Mouse (Mus musculus) cerebellum, postnatal 14 days (tissue): Measurements from ENCODE around the gene Krtap26-1.

Experiments
- DNase-seq, 2 experiments: peaks; one replicate each; pipeline ENCODE4 v3.0.0; 2021; ENCODE audit warnings: mixed read lengths in 2 of 2

Gene Krtap26-1

GRCm38 (mm10) chr16:88647358-88647846, at the start of gene Krtap26-1:
Krtap26-1 (minus strand) TSS chr16:88647796.
- no peak for DNase-seq

GRCm38 (mm10) chr16:88696256-88696655, 48.7 kb upstream of the Krtap26-1 start:
- DNase-seq, result no peak

- no peak for DNase-seq
Observed at GRCm38 (mm10) chr16:88681282-88681681, 33.7 kb upstream of the Krtap26-1 start.

- peak; percentile 45 for DNase-seq
Observed at GRCm38 (mm10) chr16:88679099-88679498, 31.5 kb upstream of the Krtap26-1 start.

GRCm38 (mm10) chr16:88671571-88671970, 24.0 kb upstream of the Krtap26-1 start, which contains the start of gene Krtap27-1:
Krtap27-1 (minus strand) TSS chr16:88671671.
- DNase-seq, result no peak

GRCm38 (mm10) chr16:88657426-88657825, 9.8 kb upstream of the Krtap26-1 start:
- DNase-seq, result peak; percentile 30 to 32

GRCm38 (mm10) chr16:88651952-88652351, 4.4 kb upstream of the Krtap26-1 start:
- no peak for DNase-seq

- no peak for DNase-seq
Observed at GRCm38 (mm10) chr16:88651082-88651481, 3.5 kb upstream of the Krtap26-1 start.

- no peak for DNase-seq
Observed at GRCm38 (mm10) chr16:88646366-88647111, 1.1 kb downstream of the Krtap26-1 start.

- DNase-seq, result no peak
Observed at GRCm38 (mm10) chr16:88640053-88640452, 7.5 kb downstream of the Krtap26-1 start.

- peak; percentile 29 to 39 for DNase-seq
Observed at GRCm38 (mm10) chr16:88635142-88635541, 12.5 kb downstream of the Krtap26-1 start.

GRCm38 (mm10) chr16:88631474-88631873, 16.1 kb downstream of the Krtap26-1 start:
- no peak for DNase-seq

- no peak for DNase-seq
Observed at GRCm38 (mm10) chr16:88627566-88627965, 20.0 kb downstream of the Krtap26-1 start, which contains the start of gene 2310079G19Rik. 2310079G19Rik (minus strand) TSS chr16:88627666.

- DNase-seq, result no peak
Observed at GRCm38 (mm10) chr16:88612712-88613111, 34.9 kb downstream of the Krtap26-1 start.

- peak in 1 of 2 experiments; percentile 6 for DNase-seq
Observed at GRCm38 (mm10) chr16:88611922-88612321, 35.7 kb downstream of the Krtap26-1 start, which contains the start of gene Krtap24-1. Krtap24-1 (minus strand) TSS chr16:88612279.

- no peak for DNase-seq
Observed at GRCm38 (mm10) chr16:88604570-88604969, 43.0 kb downstream of the Krtap26-1 start.

GRCm38 (mm10) chr16:88602464-88602863, 45.1 kb downstream of the Krtap26-1 start:
- DNase-seq, result no peak

- DNase-seq, result no peak
Observed at GRCm38 (mm10) chr16:88600303-88600702, 47.3 kb downstream of the Krtap26-1 start.

GRCm38 (mm10) chr16:88599504-88600237, 47.9 kb downstream of the Krtap26-1 start:
- no peak for DNase-seq
